Mouse (Mus musculus): ENCODE data around the gene Wscd2.

Wscd2 gene

GRCm38 (mm10) chr5:113469231-113469630, 20.9 kb upstream of the Wscd2 start:
- TF ChIP-seq GATA4 (IDR thresholded peaks at IDR 0.05; ENCODE audit: insufficient replicate concordance, low read length): no peak

DNA sequence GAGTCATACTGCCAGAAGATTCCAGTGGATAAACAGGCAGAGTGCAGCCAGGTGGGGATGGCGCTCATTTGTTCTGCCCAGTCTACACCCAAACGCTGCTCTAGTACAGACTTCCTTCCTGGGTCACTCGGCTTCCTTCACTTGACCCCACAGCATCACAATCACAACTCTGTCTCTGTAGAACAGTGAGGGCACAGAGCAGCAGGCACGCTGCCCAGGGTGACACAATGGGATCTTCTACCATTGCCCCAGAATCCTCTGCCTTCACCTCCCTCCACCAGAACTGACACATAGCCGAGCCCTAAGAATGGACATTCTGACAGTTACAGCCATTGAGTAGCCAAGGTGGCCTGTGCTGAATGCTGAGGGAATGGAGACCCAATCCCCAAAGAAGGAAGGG, 20.3 kb upstream of the Wscd2 start:
- TF ChIP-seq GATA4 (IDR thresholded peaks at IDR 0.05; ENCODE audit: insufficient replicate concordance, low read length): no peak

DNA sequence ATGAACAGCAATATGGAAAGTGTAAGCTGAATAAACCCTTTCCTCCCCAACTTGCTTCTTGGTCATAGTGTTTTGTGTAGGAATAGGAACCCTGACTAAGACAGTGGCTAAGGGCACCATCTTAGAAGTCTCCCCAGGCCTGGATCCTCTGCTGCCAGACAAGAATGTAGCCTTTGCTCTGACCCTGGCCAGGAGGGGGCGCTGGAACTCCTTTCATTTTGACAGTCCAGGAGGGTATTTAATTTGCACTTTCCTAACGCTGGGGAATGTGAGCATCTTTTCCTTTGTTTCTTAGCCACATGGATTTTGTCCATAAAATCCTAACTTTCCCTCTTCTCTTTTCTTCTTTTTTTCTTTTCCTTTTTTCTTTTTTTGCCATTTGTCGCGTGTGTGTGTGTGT, 18.7 kb upstream of the Wscd2 start:
- no peak for TF ChIP-seq GATA4 (IDR thresholded peaks at IDR 0.05; ENCODE audit: insufficient replicate concordance, low read length)

- no peak for TF ChIP-seq GATA4 (IDR thresholded peaks at IDR 0.05; ENCODE audit: insufficient replicate concordance, low read length)
These were observed 17.8 kb upstream of the Wscd2 start for GRCm38 (mm10) chr5:113472339-113472738.

GRCm38 (mm10) chr5:113476816-113477215, 13.3 kb upstream of the Wscd2 start:
- TF ChIP-seq GATA4 (IDR thresholded peaks at IDR 0.05; ENCODE audit: insufficient replicate concordance, low read length): no peak

- TF ChIP-seq GATA4 (IDR thresholded peaks at IDR 0.05; ENCODE audit: insufficient replicate concordance, low read length): no peak
These were observed 11.1 kb upstream of the Wscd2 start for GRCm38 (mm10) chr5:113479075-113479474.

GRCm38 (mm10) chr5:113480451-113480850, 9.7 kb upstream of the Wscd2 start:
- TF ChIP-seq GATA4 (IDR thresholded peaks at IDR 0.05; ENCODE audit: insufficient replicate concordance, low read length): no peak

GRCm38 (mm10) chr5:113485584-113486162, 4.5 kb upstream of the Wscd2 start:
- TF ChIP-seq GATA4 (IDR thresholded peaks at IDR 0.05; ENCODE audit: insufficient replicate concordance, low read length): no peak

DNA sequence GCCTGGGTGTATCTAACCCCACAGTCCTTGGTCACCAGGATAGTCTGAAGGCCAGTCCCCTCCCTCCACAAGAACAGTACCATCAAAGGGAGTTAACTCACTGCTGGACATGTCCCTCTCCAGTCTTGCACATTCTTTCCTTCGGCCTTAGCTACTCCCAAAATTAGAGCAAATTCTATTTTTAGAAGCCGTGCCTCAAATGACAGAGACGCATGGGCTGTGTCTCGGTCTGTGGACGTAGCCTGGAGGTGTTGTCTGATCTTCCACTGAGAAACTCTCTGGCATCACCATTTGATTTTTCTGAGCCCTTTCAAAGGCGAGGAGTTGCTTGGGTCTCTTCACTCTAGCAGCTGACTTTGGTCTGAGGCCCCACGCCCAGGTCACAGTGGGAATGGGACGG, 2.3 kb upstream of the Wscd2 start:
- TF ChIP-seq GATA4 (IDR thresholded peaks at IDR 0.05; ENCODE audit: insufficient replicate concordance, low read length): no peak

DNA sequence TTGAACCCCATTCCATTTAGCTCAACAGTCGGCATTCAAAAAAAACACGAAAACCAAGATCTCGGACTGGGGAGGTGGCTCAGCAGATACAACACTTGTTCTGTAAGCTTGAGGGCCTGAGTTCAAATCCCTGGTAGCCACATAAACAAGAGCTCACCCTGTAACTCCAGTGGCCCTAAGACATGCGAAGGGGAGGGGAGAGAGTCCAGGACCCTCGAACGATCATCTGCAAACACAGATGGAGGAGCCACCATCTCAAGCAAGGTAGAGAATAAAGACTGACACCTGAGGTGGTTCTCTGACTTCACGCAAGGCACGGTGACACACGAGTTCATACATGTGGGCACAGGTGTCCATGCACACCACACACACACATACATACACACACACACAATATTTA, 516 bp upstream of the Wscd2 start:
- TF ChIP-seq GATA4 (IDR thresholded peaks at IDR 0.05; ENCODE audit: insufficient replicate concordance, low read length): no peak

GRCm38 (mm10) chr5:113490467-113491260, 531 bp downstream of the Wscd2 start:
- no peak for TF ChIP-seq GATA4 (IDR thresholded peaks at IDR 0.05; ENCODE audit: insufficient replicate concordance, low read length)

DNA sequence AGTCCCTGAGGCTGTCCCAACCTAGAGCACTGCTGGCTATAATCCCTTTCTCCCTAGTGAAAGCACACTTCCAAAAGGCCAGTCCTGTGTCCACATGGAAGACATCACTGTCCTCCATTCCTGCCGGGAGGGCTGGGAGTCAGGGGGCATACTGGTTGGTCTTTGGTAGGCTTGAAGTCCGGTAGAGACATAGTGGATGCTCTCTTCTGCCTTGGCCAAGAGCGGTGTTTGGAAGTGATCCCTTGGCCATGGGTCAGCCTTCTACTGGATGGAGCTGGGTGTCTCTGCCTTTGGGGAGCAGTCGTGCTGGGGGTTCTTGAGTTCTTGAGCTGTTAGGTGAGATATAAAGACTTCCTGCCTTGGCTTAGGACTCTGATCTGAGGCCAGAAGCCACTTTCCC, 1.4 kb downstream of the Wscd2 start:
- no peak for TF ChIP-seq GATA4 (IDR thresholded peaks at IDR 0.05; ENCODE audit: insufficient replicate concordance, low read length)

- no peak for TF ChIP-seq GATA4 (IDR thresholded peaks at IDR 0.05; ENCODE audit: insufficient replicate concordance, low read length)
These were observed 1.9 kb downstream of the Wscd2 start for GRCm38 (mm10) chr5:113491988-113492387.

GRCm38 (mm10) chr5:113492417-113493035, 2.4 kb downstream of the Wscd2 start:
- TF ChIP-seq GATA4 (IDR thresholded peaks at IDR 0.05; ENCODE audit: insufficient replicate concordance, low read length): no peak

DNA sequence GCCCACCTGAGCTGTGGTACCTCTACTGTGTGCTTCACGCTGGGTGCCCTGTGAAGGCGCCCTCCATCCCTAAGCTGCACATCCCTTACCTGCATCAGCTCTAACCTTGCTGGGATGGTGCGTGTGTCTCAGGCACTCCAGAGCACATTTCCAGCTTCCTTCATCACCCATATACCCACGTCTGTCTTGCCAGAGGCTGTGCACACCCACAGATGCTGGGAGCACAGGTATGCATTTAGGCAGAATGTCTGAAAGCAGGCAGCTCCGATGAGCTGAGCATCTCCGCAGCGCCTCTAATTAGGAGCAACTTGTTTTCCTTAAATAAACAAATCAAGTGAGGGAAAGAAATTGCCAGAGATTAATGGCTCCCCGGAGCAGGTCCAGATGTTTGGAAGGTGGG, 3.9 kb downstream of the Wscd2 start:
- TF ChIP-seq GATA4 (IDR thresholded peaks at IDR 0.05; ENCODE audit: insufficient replicate concordance, low read length): no peak

- no peak for TF ChIP-seq GATA4 (IDR thresholded peaks at IDR 0.05; ENCODE audit: insufficient replicate concordance, low read length)
These were observed 6.8 kb downstream of the Wscd2 start for GRCm38 (mm10) chr5:113496926-113497325.

All from liver, adult (tissue).